Mouse (Mus musculus): ENCODE data around the gene Cox4i2. TPM values are rescaled to one million over a fixed set of nuclear protein-coding genes. Genes with fewer than 3 reads are reported as not detected.

The Cox4i2 gene
- polyA plus RNA-seq, 1 experiment from 2014 or later = 15.3 TPM

GRCm38 (mm10) chr2:152739842-152740260 is 14.1 kb upstream of the Cox4i2 start:
- Histone ChIP-seq H3K4me1 (ENCODE audit: control insufficient read depth, insufficient read depth, low read length) (peaks cover 55% of the 10 kb centered on the region), H3K9ac (ENCODE audit: low read depth, low read length) (0 out of 2 replicates have a peak overlapping the region, but pooled peaks have one; percentile 43), H3K36me3 (ENCODE audit: control insufficient read depth, insufficient read depth, low read length) (no peaks in the 10 kb centered on the region), H3K27ac (ENCODE audit: low read length) (peak overlapping the region; percentile 96), H3K9me3 (ENCODE audit: control insufficient read depth, low read length) (no peaks in the 10 kb centered on the region), H3K4me3 (ENCODE audit: low read length) (no peak overlapping the region), H3K27me3 (replicated peaks; ENCODE audit: control insufficient read depth, insufficient read depth, low read length) (no peaks in the 10 kb centered on the region), H3K4me2 (ENCODE audit: low read depth, low read length) (peak overlapping the region; percentile 87)
- WGBS = 9% methylated on average over 3 of the region's 3 CpGs
- peak; percentile 75 for ATAC-seq

GRCm38 (mm10) chr2:152740490-152740889 is 13.5 kb upstream of the Cox4i2 start:
- H3K4me1 ChIP-seq (ENCODE audit: control insufficient read depth, insufficient read depth, low read length) = peaks cover 51% of the 10 kb centered on the region
- ATAC-seq = no peak

GRCm38 (mm10) chr2:152741153-152742041 is 12.6 kb upstream of the Cox4i2 start:
- peak overlapping the region; percentile 89 for H3K27ac ChIP-seq (ENCODE audit: low read length)
- H3K4me1 ChIP-seq (ENCODE audit: control insufficient read depth, insufficient read depth, low read length) = peaks cover 47% of the 10 kb centered on the region
- no peaks in the 10 kb centered on the region for H3K36me3 ChIP-seq (ENCODE audit: control insufficient read depth, insufficient read depth, low read length)
- peak overlapping the region; percentile 34 for H3K4me2 ChIP-seq (ENCODE audit: low read depth, low read length)
- H3K9ac ChIP-seq (ENCODE audit: low read depth, low read length) = peak overlapping the region; percentile 46; the same call in 1 of the 2 replicates
- ATAC-seq = peak; percentile 74
- no peaks in the 10 kb centered on the region for H3K27me3 ChIP-seq (replicated peaks; ENCODE audit: control insufficient read depth, insufficient read depth, low read length)
- H3K4me3 ChIP-seq (ENCODE audit: low read length) = no peak overlapping the region
- 24% methylated on average over 14 of the region's 14 CpGs for WGBS
- no peaks in the 10 kb centered on the region for H3K9me3 ChIP-seq (ENCODE audit: control insufficient read depth, low read length)

More at GRCm38 (mm10) chr2:152740490-152740889, 13.5 kb upstream of the Cox4i2 start:
- peak overlapping the region; percentile 96 for H3K27ac ChIP-seq (ENCODE audit: low read length)
- no peak overlapping the region; the same call in 1 of the 2 replicates for H3K4me2 ChIP-seq (ENCODE audit: low read depth, low read length)
- WGBS = 58% methylated on average over 5 of the region's 5 CpGs
- H3K9me3 ChIP-seq (ENCODE audit: control insufficient read depth, low read length) = no peaks in the 10 kb centered on the region
- 0 out of 2 replicates have a peak overlapping the region, but pooled peaks have one; percentile 43 for H3K9ac ChIP-seq (ENCODE audit: low read depth, low read length)
- no peaks in the 10 kb centered on the region for H3K36me3 ChIP-seq (ENCODE audit: control insufficient read depth, insufficient read depth, low read length)
- no peaks in the 10 kb centered on the region for H3K27me3 ChIP-seq (replicated peaks; ENCODE audit: control insufficient read depth, insufficient read depth, low read length)
- H3K4me3 ChIP-seq (ENCODE audit: low read length) = no peak overlapping the region

DNA sequence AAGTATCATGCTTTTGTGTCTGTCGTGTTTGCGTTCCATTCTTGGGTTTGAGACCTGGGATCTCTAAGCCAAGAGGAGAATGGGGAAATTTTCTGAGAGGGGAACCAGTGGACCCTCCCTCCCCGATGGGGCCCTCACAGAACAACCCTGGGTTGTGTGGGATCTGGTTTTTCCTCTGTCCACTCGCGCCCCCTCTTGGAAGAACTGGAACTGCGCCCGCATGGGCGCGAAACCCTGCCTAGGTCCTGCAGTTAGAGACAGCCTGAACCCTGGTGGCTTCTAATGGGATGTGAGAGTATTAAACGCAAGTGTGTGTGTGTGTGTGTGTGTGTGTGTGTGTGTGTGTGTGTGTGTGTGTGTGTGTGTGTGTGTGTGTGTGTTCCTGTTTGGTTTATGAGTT is 11.5 kb upstream of the Cox4i2 start:
- peak overlapping the region; percentile 46 for H3K9ac ChIP-seq (ENCODE audit: low read depth, low read length)
- H3K27ac ChIP-seq (ENCODE audit: low read length) = peak overlapping the region; percentile 89
- no peaks in the 10 kb centered on the region for H3K36me3 ChIP-seq (ENCODE audit: control insufficient read depth, insufficient read depth, low read length)
- H3K4me2 ChIP-seq (ENCODE audit: low read depth, low read length) = peak overlapping the region; percentile 34
- H3K27me3 ChIP-seq (replicated peaks; ENCODE audit: control insufficient read depth, insufficient read depth, low read length) = no peaks in the 10 kb centered on the region
- peaks cover 44% of the 10 kb centered on the region for H3K4me1 ChIP-seq (ENCODE audit: control insufficient read depth, insufficient read depth, low read length)
- H3K4me3 ChIP-seq (ENCODE audit: low read length) = no peak overlapping the region
- no peak for ATAC-seq
- 24% methylated on average over 10 of the region's 10 CpGs for WGBS
- H3K9me3 ChIP-seq (ENCODE audit: control insufficient read depth, low read length) = no peaks in the 10 kb centered on the region

DNA sequence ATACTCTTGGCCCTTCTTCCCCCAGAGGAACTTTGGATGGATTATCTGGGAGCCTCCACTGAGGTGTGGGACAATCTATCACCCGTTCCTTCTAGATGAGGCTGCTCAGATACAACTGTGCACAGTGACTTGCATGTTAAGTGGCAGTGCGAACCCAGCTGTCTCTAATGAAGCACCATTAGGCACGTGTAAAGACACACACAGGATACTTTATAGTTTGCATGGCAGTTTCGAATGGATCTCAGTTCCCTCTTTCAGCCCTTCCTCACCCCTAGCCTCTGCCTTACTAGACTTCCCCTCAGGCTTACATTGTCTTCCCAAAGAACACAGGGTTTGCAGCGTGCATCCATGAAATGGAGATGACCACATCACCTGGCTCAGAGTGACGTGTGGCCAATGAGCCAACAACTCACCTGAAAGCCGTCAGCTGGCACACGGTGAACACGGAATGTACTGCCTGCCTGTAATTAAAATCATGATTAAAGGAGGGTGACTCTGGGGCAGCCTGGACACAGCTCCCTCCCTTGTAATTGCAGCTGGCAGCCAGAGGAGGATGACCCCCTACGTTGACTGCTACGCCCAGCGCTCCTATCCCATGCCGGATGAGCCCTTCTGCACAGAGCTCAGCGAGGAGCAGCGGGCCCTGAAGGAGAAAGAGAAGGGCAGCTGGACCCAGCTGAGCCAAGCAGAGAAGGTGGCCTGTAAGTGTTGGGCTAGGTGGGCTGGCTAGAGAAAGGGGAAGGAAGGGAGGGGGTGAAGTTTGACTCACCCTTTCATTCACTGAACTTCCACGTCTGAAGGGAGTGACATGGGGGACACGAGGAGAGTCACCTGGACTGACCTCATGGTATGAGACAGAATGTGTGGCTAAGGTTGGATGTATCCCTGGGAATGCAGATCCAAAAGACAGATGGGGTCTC is 2.8 kb downstream of the Cox4i2 start:
- Histone ChIP-seq H3K36me3 (ENCODE audit: control insufficient read depth, insufficient read depth, low read length) (no peaks in the 10 kb centered on the region), H3K9me3 (ENCODE audit: control insufficient read depth, low read length) (no peaks in the 10 kb centered on the region), H3K4me3 (ENCODE audit: low read length) (no peak overlapping the region), H3K4me1 (ENCODE audit: control insufficient read depth, insufficient read depth, low read length) (peaks cover 10% of the 10 kb centered on the region; the same call in 1 of the 2 replicates), H3K27me3 (replicated peaks; ENCODE audit: control insufficient read depth, insufficient read depth, low read length) (no peaks in the 10 kb centered on the region), H3K4me2 (ENCODE audit: low read depth, low read length) (no peak overlapping the region), H3K27ac (ENCODE audit: low read length) (no peak overlapping the region), H3K9ac (ENCODE audit: low read depth, low read length) (no peak overlapping the region)
- no peak for ATAC-seq
- 76% methylated on average over 17 of the region's 17 CpGs for WGBS

DNA sequence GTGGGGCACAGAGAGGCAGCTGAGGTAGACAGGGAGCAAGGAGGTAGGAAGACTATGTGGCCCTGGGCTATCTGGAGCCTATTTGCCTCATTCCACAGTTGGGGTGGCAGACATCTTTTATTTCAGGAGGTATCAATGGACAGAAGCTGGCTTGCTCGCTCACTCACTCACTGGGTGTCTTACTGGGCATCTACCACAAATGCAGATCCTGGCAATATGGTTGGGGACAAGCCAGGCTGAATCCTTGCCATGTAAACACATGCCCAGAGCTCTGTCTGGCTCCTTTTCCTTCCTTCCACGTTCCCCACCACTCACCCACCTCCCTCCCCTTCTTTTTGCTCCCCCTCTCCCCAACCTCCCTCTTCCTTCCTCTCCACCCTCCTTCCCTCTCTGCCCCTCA is 3.5 kb downstream of the Cox4i2 start:
- WGBS = 68% methylated on average over 2 of the region's 2 CpGs

DNA sequence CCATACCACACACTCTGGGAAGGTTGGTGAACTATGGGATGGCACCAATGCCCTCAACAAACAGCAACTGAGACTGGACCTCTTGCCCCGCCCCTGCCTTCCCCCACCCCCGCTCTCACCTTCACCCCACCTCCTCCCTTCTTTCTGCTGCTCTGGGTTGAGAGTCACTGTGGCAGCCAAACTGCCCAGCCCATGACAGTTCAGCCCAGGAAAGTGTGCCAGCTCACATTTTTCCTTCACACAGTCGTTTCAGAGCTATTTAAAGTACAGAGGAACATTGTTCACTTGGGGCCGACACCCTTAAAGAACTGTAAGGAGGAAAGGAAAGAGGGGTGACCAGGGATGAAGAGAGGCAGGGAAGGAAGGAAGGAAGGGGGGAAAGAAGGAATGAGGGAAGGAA is 4.4 kb downstream of the Cox4i2 start:
- H3K9ac ChIP-seq (ENCODE audit: low read depth, low read length) = no peak overlapping the region
- H3K36me3 ChIP-seq (ENCODE audit: control insufficient read depth, insufficient read depth, low read length) = no peaks in the 10 kb centered on the region
- H3K4me3 ChIP-seq (ENCODE audit: low read length) = no peak overlapping the region
- H3K4me1 ChIP-seq (ENCODE audit: control insufficient read depth, insufficient read depth, low read length) = peaks cover 10% of the 10 kb centered on the region; the same call in 1 of the 2 replicates
- ATAC-seq = no peak
- 42% methylated on average over 4 of the region's 4 CpGs for WGBS
- H3K9me3 ChIP-seq (ENCODE audit: control insufficient read depth, low read length) = no peaks in the 10 kb centered on the region
- no peak overlapping the region for H3K27ac ChIP-seq (ENCODE audit: low read length)
- no peak overlapping the region for H3K4me2 ChIP-seq (ENCODE audit: low read depth, low read length)
- no peaks in the 10 kb centered on the region for H3K27me3 ChIP-seq (replicated peaks; ENCODE audit: control insufficient read depth, insufficient read depth, low read length)

More for the DNA sequence above, 3.5 kb downstream of the Cox4i2 start:
- peaks cover 10% of the 10 kb centered on the region; the same call in 1 of the 2 replicates for H3K4me1 ChIP-seq (ENCODE audit: control insufficient read depth, insufficient read depth, low read length)
- no peak overlapping the region for H3K9ac ChIP-seq (ENCODE audit: low read depth, low read length)
- H3K27ac ChIP-seq (ENCODE audit: low read length) = no peak overlapping the region
- H3K4me2 ChIP-seq (ENCODE audit: low read depth, low read length) = no peak overlapping the region
- ATAC-seq = no peak
- no peaks in the 10 kb centered on the region for H3K36me3 ChIP-seq (ENCODE audit: control insufficient read depth, insufficient read depth, low read length)
- no peaks in the 10 kb centered on the region for H3K9me3 ChIP-seq (ENCODE audit: control insufficient read depth, low read length)
- H3K27me3 ChIP-seq (replicated peaks; ENCODE audit: control insufficient read depth, insufficient read depth, low read length) = no peaks in the 10 kb centered on the region
- H3K4me3 ChIP-seq (ENCODE audit: low read length) = no peak overlapping the region

GRCm38 (mm10) chr2:152763310-152763709 is 9.3 kb downstream of the Cox4i2 start:
- H3K4me2 ChIP-seq (ENCODE audit: low read depth, low read length) = no peak overlapping the region
- no peaks in the 10 kb centered on the region for H3K27me3 ChIP-seq (replicated peaks; ENCODE audit: control insufficient read depth, insufficient read depth, low read length)
- WGBS = 76% methylated on average over 6 of the region's 6 CpGs
- H3K9me3 ChIP-seq (ENCODE audit: control insufficient read depth, low read length) = no peaks in the 10 kb centered on the region
- no peak overlapping the region for H3K27ac ChIP-seq (ENCODE audit: low read length)
- H3K4me3 ChIP-seq (ENCODE audit: low read length) = no peak overlapping the region
- no peak overlapping the region for H3K9ac ChIP-seq (ENCODE audit: low read depth, low read length)
- H3K36me3 ChIP-seq (ENCODE audit: control insufficient read depth, insufficient read depth, low read length) = no peaks in the 10 kb centered on the region
- H3K4me1 ChIP-seq (ENCODE audit: control insufficient read depth, insufficient read depth, low read length) = peaks cover 20% of the 10 kb centered on the region
- no peak for ATAC-seq

Measured in intestine, embryonic 16.5 days (tissue).